Mouse (Mus musculus) gonadal fat pad, adult 2 months (tissue): Measurements from ENCODE around the gene Rsf1. TPM values are rescaled to one million over a fixed set of nuclear protein-coding genes. Genes with fewer than 3 reads are reported as not detected.

ENCODE experiments used
- DNase-seq: peaks from one replicate; pipeline ENCODE4 v3.0.0-alpha.2; 2012; ENCODE audit warnings: low read depth
- polyA plus RNA-seq: library from polyadenylated mRNA; depleted of rRNA; stranded (reverse); fragments of >200 nt; gene quantifications from 2 replicates; pipeline ENCODE4 v1.2.3, GENCODE M21; 2012

Gene Rsf1
- polyA plus RNA-seq, 1 experiment, result 2.2 TPM

DNA sequence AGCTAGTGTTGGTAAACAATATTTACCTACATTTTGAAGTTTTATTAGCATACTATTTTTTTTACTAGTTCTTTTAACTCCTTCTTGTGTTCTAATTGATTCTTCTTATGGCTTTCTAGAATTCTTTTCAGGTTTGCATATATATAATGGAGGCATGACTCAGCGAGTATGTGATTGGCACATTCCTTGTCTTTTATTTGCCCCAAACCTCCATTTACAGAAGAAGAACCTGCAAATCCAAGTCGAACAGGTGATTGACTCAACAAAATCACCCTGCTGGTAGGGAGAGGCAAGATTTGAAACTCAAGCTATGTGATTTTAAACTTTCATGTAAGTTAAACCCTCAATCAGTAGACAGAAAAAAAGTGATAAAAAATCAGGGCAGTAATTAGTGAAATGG lies 51.6 kb downstream of the Rsf1 start:
- DNase-seq, result no peak

DNA sequence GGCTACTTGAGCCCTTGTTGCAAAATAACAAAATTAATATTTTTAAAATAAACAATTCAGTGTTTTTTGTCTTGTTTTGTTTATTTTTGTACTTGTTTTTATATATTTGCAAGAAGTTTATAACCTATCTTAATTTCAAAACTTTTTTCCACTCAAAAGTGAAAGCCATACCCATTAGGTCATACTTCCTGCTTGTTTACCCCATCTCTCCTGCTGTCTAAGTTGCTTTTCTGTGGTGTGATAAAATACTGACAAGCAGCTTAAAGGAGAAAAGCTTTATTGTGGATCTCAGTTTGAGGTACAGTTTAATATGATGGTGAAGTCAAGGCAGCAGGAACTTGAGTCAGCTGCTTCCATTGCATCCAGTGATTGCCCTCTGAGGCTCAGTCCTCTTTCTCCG lies 53.2 kb downstream of the Rsf1 start:
- DNase-seq, result no peak

DNA sequence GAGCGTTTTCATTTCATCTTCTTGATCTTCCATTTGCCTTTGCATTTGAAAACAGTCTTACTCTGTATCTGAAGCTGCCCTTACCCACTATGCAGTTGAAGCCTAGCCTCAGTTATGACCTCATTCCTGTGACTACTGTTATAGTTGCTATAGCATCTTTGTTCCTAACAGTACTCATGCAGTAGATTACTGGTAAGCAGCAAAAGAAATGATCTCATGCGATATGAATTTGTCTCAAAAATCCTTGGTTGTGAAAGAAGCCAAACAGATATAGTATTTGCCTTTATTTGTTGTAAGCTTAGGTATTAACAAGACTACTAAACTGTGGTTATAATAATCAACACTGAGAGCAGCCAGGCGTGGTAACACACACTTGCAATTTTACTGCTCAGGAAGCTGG lies 65.4 kb downstream of the Rsf1 start:
- no peak for DNase-seq

DNA sequence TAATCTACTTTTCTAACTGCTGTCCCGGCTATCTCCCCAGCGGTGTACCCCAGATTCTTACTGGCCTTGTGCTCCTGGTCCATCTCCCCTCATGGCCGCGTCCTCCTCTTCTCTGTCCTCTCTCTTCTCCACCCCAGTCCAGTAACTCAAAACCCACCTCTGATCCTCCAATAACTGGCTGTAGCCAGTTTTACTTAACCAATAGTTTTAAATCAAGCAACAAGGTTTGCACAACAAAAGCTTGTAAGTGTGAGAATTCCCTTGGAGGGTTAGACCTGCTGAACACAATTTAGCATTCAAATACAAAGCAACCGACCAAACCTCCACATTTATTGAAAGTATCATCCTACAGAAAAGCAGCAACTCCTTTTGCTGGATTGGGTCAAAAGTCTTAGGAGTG lies 68.0 kb downstream of the Rsf1 start:
- no peak for DNase-seq

DNA sequence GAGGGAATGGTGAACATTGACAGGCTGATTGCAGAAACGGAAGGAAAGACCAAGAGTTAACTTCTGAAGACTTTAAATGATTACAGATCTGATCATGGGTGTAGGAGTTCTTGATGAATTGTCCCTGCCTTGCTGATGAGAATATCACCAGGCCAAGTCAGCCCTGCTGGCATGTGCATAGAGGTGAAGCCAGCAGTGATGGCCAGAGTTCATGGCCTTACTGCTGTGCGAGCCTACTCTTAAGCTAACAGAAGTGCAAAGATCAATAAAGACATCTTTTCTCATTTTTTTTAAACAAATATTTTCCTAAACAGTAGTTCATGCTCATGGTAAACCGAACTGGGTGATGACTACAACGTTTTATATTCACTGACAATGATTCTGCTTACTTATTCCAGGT lies 71.0 kb downstream of the Rsf1 start:
- DNase-seq, result no peak

DNA sequence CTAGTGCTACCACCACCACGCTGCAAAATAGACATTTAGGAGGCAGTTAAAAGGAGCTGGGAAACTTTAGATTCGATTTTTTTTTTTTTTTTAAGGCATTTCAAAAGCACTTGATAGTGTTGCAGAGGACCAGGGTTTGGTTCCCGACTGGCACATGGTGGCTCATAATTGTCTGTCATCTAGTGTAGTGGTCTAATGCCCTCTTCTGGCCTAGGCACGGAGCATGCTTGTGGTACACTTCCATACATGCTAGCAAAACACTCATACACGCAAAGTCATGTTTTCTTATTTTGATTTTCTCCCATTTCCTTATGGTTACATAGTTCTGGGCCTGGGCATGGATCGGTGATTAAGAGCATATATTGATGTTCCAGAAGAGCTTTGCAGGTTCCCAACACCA lies 76.5 kb downstream of the Rsf1 start:
- DNase-seq, result no peak

DNA sequence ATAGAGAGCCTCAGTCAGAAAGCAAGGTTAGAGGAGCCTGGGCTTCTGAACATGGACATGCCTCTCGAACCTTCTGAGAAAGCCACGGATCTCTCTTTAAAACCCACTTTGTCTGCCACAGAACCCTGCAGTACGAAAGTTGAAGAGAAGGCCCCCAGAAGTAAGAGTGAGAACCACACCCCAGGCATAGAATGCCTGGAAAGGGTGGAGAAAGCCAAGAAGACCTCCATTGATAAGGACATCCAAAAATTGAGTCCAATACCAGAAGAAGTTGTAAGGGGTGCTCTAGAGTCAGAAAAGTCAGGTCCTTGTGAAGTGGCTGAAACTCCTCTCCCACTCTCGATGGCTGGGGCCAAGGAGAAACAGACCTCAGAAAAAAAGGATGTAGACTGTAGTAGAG lies 81.9 kb downstream of the Rsf1 start:
- DNase-seq, result no peak

DNA sequence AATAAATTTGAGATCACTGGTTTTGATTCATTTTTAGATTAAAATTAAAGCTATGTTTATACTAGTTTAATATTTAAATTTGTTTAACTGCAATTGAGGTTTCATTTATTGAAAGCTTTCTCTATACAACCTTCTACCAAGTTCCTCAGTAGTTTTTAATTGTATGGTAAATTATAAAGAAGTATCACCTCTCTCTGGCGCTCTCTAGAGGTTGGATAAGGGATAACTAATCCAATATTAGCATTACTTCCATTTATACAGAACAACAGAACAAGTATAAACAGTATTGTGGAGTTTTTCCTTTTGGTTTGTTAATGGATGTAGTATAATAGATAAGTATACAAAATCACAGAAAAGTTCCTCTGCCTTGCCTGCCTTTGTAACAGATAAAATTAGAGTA lies 99.5 kb downstream of the Rsf1 start:
- DNase-seq, result no peak

DNA sequence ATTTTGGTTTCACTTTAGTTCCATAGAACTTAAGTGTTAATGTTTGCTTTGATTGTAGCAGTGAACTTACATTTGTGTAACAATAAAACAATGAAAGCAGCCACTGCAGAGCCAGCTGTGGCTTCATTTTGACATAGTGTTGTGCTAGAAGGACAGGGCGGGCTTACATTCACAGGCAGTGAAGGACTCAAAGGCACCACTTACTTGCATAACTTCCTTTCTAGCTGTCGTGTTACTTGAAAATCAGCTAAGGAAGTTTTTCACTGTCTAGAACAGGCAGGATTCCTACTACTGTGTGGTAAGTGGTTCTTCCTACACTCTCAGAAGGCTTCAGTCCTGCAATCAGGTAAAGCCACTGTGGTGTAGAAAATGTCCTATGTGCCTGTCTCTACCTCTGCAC lies 108.1 kb downstream of the Rsf1 start:
- DNase-seq, result no peak

DNA sequence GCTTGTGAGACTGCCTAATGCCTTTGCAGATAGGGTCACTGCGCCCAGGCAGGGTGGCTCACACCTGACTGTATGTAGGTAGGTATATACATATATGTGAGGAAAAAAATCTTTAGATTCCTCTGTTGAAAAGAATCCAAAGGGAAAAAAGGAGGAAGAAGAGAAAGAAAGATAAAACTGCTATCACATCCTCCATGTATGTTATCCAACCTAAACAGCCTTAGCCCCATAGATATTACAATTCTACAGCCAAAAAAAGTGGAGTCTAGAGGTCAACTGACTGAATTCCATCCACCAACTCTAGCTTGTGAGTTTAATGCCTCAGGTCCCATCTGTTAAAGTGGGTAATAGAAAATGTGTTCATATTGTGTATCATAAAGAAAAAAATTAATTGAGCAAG lies 115.8 kb downstream of the Rsf1 start:
- no peak for DNase-seq

DNA sequence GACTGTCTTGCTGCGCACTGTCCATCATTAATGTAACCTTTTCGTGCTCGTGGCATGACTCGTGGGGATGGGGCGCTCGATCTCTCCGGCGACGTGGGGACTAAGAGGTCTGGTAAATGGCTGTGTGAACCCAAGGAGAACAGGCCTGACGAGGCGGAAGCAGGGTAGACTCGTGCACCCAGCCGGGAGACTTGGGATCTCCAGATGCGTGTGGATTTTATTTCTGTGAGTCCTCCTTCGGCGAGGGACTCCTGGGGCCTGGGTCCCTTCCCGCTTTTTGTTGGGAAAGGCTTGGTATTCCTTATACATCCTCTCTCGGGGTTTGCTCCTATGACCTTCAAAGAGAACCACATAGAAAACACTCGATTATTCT lies 116.4 kb downstream of the Rsf1 start:
- no peak for DNase-seq

DNA sequence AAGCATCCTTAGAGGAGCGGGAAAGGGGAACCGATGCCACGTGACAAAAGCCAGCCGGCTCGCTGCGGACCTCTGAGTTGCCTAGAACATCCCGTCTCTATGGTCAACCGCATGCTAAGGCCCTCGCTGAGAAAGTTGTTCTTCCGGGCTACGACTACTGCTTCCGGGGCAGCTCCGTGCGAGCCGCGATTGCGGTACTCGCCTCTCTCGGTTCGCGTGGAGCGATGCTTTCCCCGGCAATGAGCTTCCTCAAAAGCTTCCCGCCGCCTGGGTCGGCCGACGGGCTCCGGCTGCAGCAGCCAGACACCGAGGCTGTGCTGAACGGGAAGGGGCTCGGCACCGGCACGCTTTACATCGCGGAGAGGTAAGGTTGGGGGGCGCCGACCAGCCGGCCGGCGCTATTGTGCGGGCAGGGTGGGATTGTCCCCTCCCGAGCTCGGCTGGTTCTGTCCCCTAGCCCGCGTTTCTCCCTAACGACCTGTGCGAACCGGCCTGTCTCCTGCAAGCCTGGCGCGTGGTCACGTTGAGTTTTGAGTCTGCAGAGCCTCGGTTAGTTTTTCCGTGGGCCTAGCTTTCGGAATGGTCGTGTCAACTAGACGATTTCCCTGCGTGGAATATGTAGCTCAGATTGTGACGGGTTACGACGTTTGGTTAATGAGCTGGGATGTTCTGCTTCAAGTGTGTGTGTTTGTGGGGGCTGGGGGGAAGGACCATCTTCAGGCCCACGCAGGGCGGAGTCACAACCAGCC lies 117.0 kb downstream of the Rsf1 start, which contains the start of gene Clns1a:
Clns1a (plus strand) TSS at position 129 of the 749 bp plus-strand sequence.
- no peak for DNase-seq

DNA sequence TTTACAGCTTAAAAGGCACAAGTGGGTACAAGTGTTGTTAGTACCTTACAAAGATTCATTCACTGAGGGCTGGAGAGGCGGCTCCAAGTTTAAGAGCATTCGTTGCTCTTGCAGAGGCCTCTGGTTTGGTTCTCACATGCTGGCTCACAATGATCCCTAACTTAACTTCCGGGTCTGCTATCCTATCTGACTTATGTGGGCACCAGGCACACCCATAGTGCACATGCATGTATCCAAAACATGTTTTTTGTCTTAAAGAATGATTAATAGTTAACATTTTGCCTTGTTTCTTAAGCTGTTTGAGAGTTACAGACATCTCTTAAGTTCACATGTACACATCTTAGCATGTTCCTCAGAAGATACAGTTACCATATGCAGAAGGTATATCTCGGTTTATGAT lies 120.5 kb downstream of the Rsf1 start:
- DNase-seq, result no peak

DNA sequence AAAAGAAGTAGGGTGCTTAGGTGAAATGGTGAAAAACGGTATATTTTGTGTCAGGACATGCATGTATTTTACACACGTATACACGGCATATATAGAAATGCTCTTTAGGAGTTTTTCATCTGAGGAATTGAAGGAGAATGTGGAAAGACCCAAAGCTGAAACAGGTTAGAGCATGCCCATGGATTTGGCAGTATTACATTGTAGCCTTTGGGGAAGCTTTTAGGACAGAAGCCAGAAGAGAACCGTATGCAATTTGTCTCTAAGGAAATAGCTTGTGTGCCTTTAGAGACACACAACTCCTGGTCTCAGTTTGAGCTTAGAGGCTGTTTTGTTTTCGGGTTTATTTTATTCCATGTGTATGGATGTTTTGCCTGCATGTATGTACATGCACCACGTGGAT lies 121.4 kb downstream of the Rsf1 start:
- peak; percentile 90 for DNase-seq

DNA sequence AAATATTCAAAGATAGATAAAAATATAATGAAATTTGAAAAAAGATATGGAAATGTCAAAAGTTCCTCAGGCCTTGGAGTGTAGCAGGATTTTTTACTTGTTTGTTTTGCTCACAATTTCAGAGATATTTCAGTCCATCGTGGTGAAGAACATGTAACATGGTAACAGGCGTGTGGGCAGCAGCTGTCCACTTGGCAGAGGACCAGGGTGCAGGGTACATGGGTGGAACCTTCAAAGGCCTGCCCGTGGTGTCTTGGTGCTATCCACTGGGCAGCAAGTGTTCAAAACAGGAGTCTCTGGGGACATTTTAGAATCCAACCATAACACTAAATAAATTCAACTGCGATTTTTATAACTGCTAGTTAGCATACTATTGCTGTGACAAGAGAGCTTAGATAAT lies 127.4 kb downstream of the Rsf1 start:
- DNase-seq, result no peak

DNA sequence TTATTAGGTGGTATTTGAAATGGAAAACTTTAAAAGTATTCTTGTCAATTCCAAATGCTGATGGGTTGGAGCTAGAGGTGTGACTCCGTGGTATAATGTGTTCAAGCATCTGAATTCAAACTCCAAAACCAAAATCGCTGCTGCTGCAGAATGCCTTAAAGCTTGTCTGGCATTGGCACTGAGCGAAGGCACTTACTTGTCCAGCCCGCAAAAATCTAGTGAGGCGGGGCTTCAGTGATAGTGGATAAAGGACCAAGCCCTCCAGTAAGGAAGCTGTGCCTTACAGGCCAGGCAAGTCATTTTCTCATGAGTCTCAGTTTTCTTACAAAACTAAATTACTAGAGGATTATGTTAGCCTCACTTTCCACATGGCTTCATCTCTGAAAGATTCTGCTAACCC lies 128.1 kb downstream of the Rsf1 start:
- no peak for DNase-seq

DNA sequence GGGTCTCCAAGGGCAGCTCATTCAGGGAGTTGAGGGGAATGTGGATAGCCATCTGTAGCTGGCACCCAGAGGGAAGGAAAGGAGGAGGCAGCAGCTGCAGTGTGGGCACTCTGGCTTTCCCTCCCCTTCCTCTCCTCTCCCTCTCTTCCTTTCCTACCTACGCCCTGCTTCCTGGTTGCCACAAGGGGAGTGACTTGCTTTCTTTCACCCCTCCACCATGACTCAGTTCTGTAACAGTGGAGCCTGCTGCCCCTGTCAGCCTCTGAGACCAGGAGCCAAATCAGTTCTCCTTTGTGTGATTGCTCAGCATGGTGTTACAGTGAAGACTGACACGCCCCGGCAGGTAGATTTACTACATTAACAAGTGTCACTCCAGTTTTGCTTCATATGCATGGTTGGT lies 129.5 kb downstream of the Rsf1 start:
- DNase-seq, result no peak

DNA sequence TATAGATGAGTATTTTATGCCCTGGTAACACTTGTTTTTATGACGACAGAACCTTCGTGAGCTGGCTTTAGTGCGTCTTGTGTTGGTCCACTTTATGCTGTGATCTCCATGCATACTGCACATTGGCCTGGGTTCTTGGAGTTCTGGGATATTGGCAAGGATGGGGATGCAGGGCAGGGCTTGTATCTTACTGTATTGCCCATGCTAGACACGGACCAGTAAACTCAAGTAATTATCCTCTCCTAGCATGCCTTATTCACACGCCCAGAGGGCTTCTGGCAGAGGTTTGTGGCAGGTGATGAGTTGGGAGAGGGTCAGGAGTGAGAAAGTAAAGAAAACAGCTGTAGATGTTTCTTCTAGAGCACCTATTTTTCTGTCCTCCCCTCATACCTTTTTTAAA lies 135.0 kb downstream of the Rsf1 start:
- no peak for DNase-seq

DNA sequence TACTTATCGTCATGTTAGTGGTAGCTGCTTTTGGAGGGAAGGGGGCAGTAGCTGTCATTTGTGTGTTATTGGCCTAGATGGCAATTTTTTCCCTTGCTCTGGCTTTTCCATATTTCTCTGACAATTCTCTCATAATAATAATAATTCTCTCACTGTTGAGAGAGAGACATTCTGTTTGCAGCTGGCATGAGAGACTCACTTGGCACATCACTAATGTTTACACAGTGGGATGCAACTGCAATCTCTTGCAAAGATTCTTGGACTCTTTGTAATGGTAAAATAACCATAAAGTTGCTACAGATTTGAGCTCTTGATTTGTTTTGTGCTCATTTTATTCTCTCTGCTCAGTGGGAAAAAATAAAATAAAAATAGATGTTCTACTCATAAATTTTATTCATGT lies 137.6 kb downstream of the Rsf1 start:
- DNase-seq, result no peak

DNA sequence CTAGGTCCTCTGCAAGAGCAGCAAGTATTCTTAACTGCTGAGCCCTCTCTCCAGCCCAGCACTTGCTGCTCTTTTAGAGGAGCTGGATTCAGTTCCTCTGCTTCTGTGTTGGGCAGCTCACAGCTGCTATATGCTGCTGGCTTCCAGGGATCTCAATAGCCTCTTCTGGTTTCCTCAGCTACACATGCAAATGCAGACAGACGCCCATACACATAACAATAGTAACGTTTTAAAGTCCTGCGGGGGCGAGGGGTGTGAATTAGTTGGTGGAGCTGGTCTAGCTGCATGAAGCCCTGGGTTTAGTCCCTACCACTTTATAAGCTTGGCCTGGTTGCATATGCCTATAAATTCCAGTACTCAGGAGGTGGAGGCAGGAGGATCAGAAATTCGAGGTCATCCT lies 139.4 kb downstream of the Rsf1 start:
- no peak for DNase-seq

DNA sequence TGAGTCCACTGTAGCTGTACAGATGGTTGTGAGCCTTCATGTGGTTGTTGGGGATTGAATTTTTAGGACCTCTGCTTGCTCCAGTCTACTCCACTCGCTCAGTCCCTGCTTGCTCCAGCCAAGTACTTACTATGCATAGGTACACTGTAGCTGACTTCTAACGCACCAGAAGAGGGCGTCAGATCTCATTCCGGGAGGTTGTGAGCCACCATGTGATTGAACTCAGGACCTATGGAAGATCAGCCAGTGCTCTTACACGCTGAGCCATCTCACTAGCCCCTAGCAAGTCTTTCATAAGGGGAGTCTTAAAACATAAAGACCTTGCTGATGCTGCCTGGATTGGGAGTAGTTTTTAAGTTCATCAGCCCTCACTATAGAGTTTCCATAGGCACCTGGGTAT lies 140.4 kb downstream of the Rsf1 start:
- DNase-seq, result no peak

DNA sequence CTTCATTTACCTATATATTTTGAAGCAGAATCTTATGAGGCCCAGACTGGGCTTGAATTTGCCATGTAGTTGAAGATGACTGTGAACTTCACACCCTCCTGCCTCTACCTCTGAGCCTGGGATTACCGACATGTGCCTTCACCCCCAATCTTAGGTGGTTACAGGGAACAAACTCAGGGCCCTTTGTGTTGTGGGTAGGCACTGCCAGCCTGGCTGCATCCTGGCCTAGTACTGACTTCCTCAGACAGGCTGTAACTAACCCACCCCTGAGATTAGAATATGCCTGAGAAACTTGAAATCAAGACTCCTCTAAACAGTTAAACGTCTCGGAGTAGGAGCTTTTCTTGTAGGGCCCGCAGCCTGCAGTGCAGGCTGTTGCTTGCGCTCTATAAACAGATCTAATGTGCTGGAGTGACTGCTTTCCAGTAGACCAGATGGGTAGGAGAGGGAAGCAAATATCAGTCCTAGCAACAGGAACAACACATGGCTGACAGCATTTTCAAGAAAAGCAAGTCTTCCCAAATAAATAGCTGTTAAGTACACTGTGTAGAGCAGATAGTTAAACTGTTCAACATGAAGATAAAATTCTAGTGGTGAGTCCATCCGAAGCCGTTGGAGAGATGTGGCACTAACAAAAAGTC lies 142.7 kb downstream of the Rsf1 start:
- DNase-seq, result no peak

DNA sequence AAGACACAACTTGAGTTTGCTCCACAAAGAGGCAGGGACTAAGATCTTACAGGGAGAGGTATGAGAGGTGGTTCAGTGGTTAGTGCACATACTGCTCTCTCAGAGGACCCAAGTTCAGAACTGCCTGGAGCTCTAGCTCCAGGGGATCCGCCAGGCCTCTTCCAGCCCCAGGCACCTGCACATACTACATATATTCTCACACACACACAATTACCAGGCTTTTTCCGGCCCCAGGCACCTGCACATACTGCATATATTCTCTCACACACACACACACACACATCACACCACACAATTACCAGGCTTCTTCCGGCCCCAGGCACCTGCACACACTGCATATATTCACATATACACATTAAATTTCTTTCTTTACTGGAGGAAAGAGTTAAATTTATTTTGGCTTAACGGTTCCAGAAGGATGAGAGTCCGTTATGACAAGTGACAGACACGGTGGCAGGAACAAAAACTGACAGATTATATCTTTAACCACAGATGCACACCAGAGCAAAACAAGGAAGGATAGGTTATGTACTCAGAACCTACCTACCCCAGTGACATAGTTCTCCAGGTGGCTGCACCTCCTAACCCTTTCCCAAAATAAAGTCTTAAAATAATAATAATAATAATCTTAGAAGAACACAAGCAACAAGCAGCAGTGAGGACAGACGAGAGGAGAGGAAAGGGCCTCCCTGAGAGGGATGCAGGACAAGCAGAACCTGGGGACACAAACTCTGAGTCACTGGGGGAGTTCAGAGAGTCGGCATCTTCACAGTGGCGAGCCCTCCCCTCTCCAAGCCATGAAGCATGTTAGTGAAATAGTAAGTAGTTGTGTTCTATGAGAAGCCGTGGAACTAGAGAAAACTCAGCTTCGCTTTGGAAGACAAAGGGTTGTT lies 144.2 kb downstream of the Rsf1 start:
- no peak for DNase-seq
